Mouse (Mus musculus): ENCODE measurements around the gene Trim21. TPM values are rescaled to one million over a fixed set of nuclear protein-coding genes. Genes with fewer than 3 reads are reported as not detected.

Gene Trim21
- polyA plus RNA-seq (2015; fragmentation: Nextera tagmentation; extraction: Ambion mirVana): 0.22 and 0.38 TPM in 2 replicates

DNA sequence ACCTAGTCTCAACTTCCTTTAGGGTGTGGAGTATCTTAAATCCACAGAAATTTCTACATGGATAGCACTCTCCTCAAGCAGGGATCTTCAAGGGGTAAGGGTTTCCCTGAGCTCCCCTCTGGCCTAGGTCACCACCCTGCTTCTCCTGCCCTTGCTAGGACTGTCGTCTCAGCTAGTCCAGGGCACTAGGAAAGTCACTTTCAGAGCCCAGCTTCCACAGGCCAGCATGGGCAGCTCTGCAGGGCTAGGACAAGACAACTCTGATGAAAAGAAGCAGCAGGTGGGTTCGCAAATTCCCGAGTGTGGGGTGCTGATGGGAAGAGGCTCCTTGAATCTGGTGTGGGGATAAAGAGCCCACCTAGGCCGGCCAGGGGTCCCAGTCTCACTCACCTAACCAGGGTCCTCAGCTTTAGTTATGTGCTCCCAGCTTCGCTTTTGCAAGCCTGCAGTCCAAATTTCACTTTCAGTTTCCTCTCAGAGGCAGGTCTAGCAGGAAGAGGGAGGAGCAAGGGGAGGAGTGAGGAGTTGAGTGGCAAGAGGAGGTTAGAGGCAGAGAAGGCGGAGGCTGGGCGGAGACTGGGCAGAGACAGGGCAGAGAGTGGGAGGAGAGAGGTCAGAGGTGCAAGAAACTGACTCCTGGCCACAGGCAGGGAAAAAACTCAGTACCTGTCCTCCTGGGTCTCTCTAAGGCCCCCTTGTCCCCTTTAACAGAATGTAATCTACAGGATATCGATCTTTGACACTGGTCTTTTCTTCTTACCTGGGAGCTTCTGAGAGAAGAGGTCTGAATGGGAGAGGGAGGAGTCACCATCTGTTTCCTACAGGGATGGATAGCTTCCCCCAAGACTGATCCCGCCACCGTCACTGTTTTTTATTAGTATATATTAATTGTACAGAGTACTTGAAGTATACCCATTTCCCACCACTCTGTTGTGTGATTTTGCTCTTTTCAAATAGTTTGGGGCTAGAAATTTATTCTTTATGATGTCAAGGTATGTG, at the start of gene Trim21:
Trim21 (minus strand) TSS at position 488 of the 999 bp plus-strand sequence.

DNA sequence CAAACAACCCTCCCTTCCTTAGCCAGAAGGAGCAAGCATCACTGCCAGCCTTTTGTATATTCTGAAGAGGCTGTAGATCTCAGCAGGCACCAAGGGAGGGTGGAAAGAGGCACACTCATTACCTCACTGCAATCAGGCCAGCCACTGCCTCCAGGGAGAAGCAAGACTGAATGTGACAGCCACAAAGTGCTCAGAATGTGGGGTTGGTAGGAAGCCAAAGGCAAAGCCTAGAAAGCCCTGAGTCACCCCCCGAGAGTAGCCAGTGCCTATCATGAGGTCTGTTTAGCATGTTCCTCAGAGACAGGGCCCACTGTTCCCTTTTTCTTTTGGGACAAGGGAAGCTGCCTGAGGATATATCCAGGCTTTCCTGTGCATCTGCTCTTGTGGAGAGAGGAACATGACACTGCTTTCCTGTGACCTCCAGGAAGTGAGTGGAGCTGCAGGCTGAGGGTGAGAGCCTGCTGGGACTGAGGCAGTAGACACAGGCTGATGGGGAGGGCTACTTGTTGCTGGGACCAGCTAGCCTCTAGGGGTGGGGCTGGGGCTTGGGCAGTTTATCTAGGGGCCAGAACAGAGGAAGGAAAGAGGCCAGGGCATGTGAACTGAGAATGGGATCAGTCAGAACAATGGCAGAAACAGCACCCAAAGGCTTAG, 32.2 kb upstream of the Trim21 start, which contains the start of gene Olfr552:
Olfr552 (plus strand) TSS at position 393 of the 654 bp plus-strand sequence.

DNA sequence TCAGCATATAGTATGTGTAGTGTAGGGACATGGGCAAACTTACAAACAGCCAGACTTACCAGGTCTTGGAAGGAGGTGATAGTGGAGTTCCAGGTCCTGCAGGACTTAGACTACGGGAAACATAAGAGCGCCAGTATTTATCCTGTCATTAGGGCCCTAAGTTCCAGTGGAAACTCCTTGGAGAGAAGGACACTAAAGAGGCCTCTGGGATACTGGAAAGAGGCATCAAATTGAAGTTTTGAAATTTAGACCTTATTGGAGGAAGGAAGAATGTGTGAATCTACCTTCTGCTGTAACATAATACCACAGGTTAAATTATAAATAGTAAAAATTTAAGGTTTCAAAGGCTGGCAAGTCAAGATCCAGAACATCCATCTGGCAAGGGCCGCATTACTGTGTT, 26.5 kb upstream of the Trim21 start, which contains the start of gene Olfr551:
Olfr551 (minus strand) TSS at position 101 of the 400 bp plus-strand sequence.

DNA sequence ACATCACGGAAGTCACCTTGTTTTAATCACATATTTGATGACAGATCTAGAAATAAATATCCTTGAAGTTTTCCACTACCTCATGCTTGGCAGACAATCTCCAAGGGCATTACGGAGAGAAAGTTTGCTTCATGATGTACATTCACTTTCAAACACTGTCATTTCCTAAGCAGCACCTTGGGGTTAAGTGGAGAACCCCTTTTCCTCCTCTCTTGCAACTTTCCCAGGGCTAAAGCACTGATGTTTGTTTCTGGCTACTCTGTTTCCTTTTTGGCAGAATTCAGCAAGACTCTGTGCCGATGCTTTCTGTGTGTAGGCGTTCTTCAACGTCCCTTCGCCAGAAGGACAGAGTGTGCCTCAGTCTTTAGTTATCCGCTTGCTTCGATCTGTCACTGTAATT, 5.9 kb upstream of the Trim21 start, which contains the start of gene Olfr550:
Olfr550 (plus strand) TSS at position 301 of the 400 bp plus-strand sequence.

DNA sequence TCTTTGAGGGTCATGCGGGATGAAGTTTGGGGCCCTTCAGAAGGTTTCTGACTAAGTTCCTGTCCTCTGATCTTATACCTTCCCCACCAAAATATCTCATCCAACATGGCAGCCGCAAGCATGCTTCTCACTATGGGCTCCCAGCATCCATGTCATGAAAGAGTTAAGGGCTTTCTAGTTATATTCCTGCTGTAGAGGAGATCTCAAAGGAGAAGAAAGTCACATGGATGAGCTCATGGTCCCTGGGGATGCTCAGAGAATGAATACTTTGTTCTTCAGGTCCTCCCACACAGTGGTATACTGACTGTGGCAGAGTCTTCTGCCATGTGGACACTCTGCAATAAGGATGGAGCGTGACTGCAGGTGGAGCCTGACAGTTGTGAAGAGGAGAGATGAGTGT, 15.7 kb downstream of the Trim21 start, which contains the start of gene Olfr549:
Olfr549 (plus strand) TSS at position 301 of the 400 bp plus-strand sequence.

DNA sequence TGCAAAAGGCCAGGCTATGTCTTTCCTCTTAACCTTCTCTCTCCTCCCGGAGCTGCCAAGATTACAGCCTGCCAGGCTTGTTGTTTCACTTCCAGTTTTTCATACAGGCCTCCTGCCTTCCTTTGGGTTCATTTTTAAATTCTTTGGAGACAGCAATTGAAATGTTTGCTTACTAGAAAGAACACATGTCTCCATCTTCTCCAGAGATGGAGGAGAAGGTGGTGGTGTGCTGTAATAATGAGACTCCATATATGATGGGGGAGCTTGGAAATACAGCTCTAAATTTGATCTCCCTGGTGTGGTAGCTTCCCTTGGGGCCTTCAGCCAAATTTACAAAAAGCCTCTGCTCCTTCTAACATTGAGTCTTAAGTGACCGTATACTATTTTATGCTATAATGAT, 24.7 kb downstream of the Trim21 start, which contains the start of gene Olfr548-ps1:
Olfr548-ps1 (plus strand) TSS at position 301 of the 400 bp plus-strand sequence.

DNA sequence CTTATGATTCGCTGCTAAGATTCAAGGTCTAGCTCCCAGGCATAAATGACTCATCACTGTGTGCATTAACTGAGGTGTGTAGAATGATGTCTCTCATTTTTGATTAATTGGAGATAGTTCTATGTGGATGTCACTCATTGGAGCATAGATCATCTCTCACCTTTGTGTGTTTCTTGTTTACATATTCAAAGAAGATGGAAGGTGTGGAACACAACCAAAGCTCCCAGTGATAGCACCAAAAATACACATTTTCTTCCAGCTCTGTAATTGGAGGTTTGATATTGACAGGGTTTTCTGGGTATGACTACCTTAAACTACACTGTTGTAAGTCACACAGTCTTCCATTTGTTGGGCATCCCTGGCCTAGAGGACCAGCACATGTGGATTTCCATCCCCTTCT, 30.8 kb downstream of the Trim21 start, which contains the start of gene Olfr547:
Olfr547 (plus strand) TSS at position 301 of the 400 bp plus-strand sequence.

Other genes starting within 250 kb of the Trim21 start
- 23.1 and 26.0 TPM in 2 replicates for gene Rrm1, start 123.8 kb downstream of the Trim21 start, polyA plus RNA-seq (2015; fragmentation: Nextera tagmentation; extraction: Ambion mirVana)
- 0.27 and 0.57 TPM in 2 replicates for gene Olfr543, start 83.8 kb downstream of the Trim21 start, polyA plus RNA-seq (2015; fragmentation: Nextera tagmentation; extraction: Ambion mirVana)
- 0.06 TPM in 2 replicates for gene Olfr544, start 77.2 kb downstream of the Trim21 start, polyA plus RNA-seq (2015; fragmentation: Nextera tagmentation; extraction: Ambion mirVana)
- 0.13 and 0.19 TPM in 2 replicates for gene Olfr545, start 65.9 kb downstream of the Trim21 start, polyA plus RNA-seq (2015; fragmentation: Nextera tagmentation; extraction: Ambion mirVana)
- not detected in 2 replicates for gene Olfr547, start 30.7 kb downstream of the Trim21 start, polyA plus RNA-seq (2015; fragmentation: Nextera tagmentation; extraction: Ambion mirVana)
- not detected in 2 replicates for gene Olfr548-ps1, start 24.6 kb downstream of the Trim21 start, polyA plus RNA-seq (2015; fragmentation: Nextera tagmentation; extraction: Ambion mirVana)
- not detected in 2 replicates for gene Olfr549, start 15.6 kb downstream of the Trim21 start, polyA plus RNA-seq (2015; fragmentation: Nextera tagmentation; extraction: Ambion mirVana)
- gene Olfr550, start 6.0 kb upstream of the Trim21 start, polyA plus RNA-seq (2015; fragmentation: Nextera tagmentation; extraction: Ambion mirVana): not detected in 2 replicates
- gene Olfr551, start 26.4 kb upstream of the Trim21 start, polyA plus RNA-seq (2015; fragmentation: Nextera tagmentation; extraction: Ambion mirVana): not detected in 2 replicates
- not detected in 2 replicates for gene Olfr552, start 32.3 kb upstream of the Trim21 start, polyA plus RNA-seq (2015; fragmentation: Nextera tagmentation; extraction: Ambion mirVana)
- not detected in 2 replicates for gene Olfr553, start 52.7 kb upstream of the Trim21 start, polyA plus RNA-seq (2015; fragmentation: Nextera tagmentation; extraction: Ambion mirVana)
- gene Olfr554, start 72.9 kb upstream of the Trim21 start, polyA plus RNA-seq (2015; fragmentation: Nextera tagmentation; extraction: Ambion mirVana): not detected in 2 replicates
- gene Olfr555, start 93.3 kb upstream of the Trim21 start, polyA plus RNA-seq (2015; fragmentation: Nextera tagmentation; extraction: Ambion mirVana): not detected in 2 replicates
- not detected in 2 replicates for gene Olfr556, start 99.4 kb upstream of the Trim21 start, polyA plus RNA-seq (2015; fragmentation: Nextera tagmentation; extraction: Ambion mirVana)
- 5.5 and 9.0 TPM in 2 replicates for gene Trim68, start 121.8 kb upstream of the Trim21 start, polyA plus RNA-seq (2015; fragmentation: Nextera tagmentation; extraction: Ambion mirVana)
- not detected in 2 replicates for gene Olfr557, start 130.4 kb upstream of the Trim21 start, polyA plus RNA-seq (2015; fragmentation: Nextera tagmentation; extraction: Ambion mirVana)
- gene Olfr558, start 136.7 kb upstream of the Trim21 start, polyA plus RNA-seq (2015; fragmentation: Nextera tagmentation; extraction: Ambion mirVana): 0.17 and 0.25 TPM in 2 replicates
- not detected in 2 replicates for gene Olfr33, start 153.6 kb upstream of the Trim21 start, polyA plus RNA-seq (2015; fragmentation: Nextera tagmentation; extraction: Ambion mirVana)
- not detected in 2 replicates for gene Olfr559, start 162.0 kb upstream of the Trim21 start, polyA plus RNA-seq (2015; fragmentation: Nextera tagmentation; extraction: Ambion mirVana)
- gene Olfr560, start 193.9 kb upstream of the Trim21 start, polyA plus RNA-seq (2015; fragmentation: Nextera tagmentation; extraction: Ambion mirVana): not detected in 2 replicates
- gene Olfr78, start 194.0 kb upstream of the Trim21 start, polyA plus RNA-seq (2015; fragmentation: Nextera tagmentation; extraction: Ambion mirVana): 0.12 and 0.17 TPM in 2 replicates
- gene Olfr561, start 205.7 kb upstream of the Trim21 start, polyA plus RNA-seq (2015; fragmentation: Nextera tagmentation; extraction: Ambion mirVana): not detected in 2 replicates
- gene Olfr564, start 238.0 kb upstream of the Trim21 start, polyA plus RNA-seq (2015; fragmentation: Nextera tagmentation; extraction: Ambion mirVana): not detected in 2 replicates

All from neural tube, postnatal 0 days (tissue).